Mouse (Mus musculus) small intestine, adult 2 months (tissue): Measurements from ENCODE around the gene Msi1. TPM values are rescaled to one million over a fixed set of nuclear protein-coding genes. Genes with fewer than 3 reads are reported as not detected.

Source experiments
- H3K27ac ChIP-seq: fragments of 200-500 bp; 2 replicates; pipeline ENCODE4 v1.5.1; 2012; ENCODE audit warnings: low read depth, low read length, control low read depth, inconsistent platforms; ENCODE audit not compliant: insufficient read depth
- H3K27me3 ChIP-seq: fragments of 200-500 bp; 2 replicates; pipeline ENCODE4 v1.6.1; 2012; ENCODE audit warnings: mild to moderate bottlenecking, moderate library complexity, low read length, inconsistent platforms; ENCODE audit not compliant: control insufficient read depth, insufficient read depth
- H3K36me3 ChIP-seq: fragments of 200-500 bp; 2 replicates; pipeline ENCODE4 v1.6.1; 2012; ENCODE audit warnings: mild to moderate bottlenecking, low read length, control low read depth, inconsistent platforms; ENCODE audit not compliant: control insufficient read depth, insufficient read depth
- H3K4me1 ChIP-seq: fragments of 200-500 bp; 2 replicates; pipeline ENCODE4 v1.6.1; 2012; ENCODE audit warnings: low read length, inconsistent platforms, mixed read lengths; ENCODE audit not compliant: control insufficient read depth, insufficient read depth, insufficient read length
- H3K4me3 ChIP-seq: fragments of 200-500 bp; 2 replicates; pipeline ENCODE4 v1.5.1; 2012; ENCODE audit warnings: low read depth, mild to moderate bottlenecking, control low read depth, inconsistent platforms, low read length, moderate library complexity
- CTCF ChIP-seq: fragments of 200-500 bp; IDR thresholded peaks from 2 replicates; pipeline ENCODE4 v1.5.1; 2012; ENCODE audit warnings: low read depth, mild to moderate bottlenecking, control low read depth, inconsistent platforms, low read length, moderate library complexity, mixed read lengths; ENCODE audit not compliant: insufficient replicate concordance, insufficient read length; ENCODE audit errors: extremely low read depth
- POLR2A ChIP-seq: fragments of 200-500 bp; IDR thresholded peaks from 2 replicates; pipeline ENCODE4 v1.6.1; 2012; ENCODE audit warnings: low read depth, mild to moderate bottlenecking, control low read depth, inconsistent platforms, low read length, moderate library complexity
- WGBS: fragments of 180-500 bp; shearing (Covaris S2); methylation state at CpG from one replicate; pipeline ENCODE4 v1.1.7; 2018; 5-methylcytosine and 5-hydroxymethylcytosine counted together
- polyA plus RNA-seq: library from polyadenylated mRNA; depleted of rRNA; stranded (reverse); fragments of >200 nt; gene quantifications from 2 replicates; pipeline ENCODE4 v1.2.3, GENCODE M21; 2012; rRNA removed

Msi1 gene
- polyA plus RNA-seq: 4.6 and 9.0 TPM in 2 replicates

DNA sequence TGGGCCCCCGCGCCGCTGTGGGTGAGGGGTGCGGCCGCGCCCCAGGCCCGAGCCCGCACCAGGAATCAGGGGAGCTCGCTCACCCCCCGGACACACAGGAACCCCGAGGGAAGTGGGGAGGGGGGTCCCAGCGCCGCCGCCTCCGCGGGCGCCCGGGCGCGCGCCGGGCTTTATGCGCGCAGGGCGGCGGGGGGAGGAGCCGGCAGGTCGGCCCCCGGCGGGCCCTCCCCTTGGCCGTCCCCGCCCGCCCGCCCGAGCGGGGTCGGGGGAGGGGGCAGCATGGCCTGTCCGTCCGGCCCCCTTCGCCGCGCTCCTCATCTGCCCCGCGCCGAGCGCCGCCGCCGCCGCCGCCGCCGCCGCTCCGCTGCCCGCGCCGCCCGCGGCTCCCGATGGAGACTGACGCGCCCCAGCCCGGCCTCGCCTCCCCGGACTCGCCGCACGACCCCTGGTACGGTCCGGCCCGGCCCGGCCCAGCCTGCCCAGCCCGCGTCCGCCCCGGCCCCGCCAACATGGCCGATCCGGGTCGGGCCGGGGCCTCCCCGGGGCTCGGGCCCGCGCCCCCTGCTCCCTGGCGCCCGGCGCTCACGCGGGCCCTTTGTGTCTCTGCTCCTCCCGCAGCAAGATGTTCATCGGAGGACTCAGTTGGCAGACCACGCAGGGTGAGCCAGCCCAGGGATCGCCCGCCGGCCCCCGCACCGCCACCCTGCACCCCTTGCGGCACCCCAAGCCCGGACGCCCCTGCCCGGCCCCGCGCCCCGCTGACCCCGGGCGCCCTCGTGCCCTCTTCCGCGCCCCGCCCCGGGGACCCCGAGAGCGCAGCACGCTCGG is at the start of gene Msi1:
TSS of gene Msi1 (plus strand) at position 241 of the 828 bp plus-strand sequence.
- Histone ChIP-seq H3K4me1 (peaks cover 8% of the 10 kb centered on the region), H3K27ac (no peak within 1 kb of the TSS), H3K27me3 (peaks cover 27% of the 10 kb centered on the region), H3K36me3 (no peaks in the 10 kb centered on the region), H3K4me3 (peak within 1 kb of the TSS; percentile 64)
- 2% methylated on average over 96 of the region's 117 CpGs for WGBS
- TF ChIP-seq POLR2A (no peak), CTCF (no peak)

DNA sequence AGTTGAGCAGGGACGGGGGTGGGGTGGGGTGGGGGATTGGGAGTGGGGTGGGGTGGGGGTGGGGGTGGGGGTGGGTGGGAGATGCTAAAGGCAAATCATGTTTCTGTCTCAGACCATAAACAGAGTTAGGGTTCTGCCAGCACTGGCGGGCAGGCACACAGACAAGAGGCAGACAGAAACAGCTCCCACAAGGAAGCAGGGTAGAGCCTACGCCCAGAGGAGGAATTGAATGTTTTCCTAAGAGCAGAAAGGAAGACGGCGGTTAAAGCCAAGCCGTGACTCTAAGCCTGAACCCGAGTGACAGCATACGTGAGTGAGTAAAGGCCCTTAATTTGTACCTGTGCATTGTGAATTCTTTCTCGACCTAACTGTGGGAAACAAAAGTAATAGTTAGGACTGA is 37.5 kb upstream of the Msi1 start:
- Histone ChIP-seq H3K4me1 (no peaks in the 10 kb centered on the region), H3K4me3 (no peak overlapping the region), H3K27me3 (peaks cover 6% of the 10 kb centered on the region), H3K36me3 (no peaks in the 10 kb centered on the region), H3K27ac (no peak overlapping the region)
- TF ChIP-seq CTCF (no peak), POLR2A (no peak)
- 43% methylated on average over 9 of the region's 9 CpGs for WGBS

DNA sequence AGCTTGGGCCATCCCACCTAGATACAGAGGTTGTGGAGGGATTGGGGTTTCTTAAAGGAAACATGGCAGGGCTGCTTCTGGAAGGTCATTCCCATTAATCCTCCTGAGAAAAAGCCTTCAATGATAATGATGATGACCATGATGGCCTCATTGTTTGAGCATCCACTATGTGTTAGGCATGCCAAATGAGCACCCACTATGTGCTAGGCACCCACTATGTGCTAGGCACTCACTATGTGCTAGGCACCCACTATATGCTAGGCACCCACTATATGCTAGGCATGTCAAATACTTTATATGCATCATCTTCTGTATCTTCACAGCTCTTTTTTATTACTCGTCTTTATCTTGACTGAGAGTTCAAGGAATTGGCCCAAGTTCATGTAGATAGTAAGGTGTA is 36.4 kb upstream of the Msi1 start:
- Histone ChIP-seq H3K27ac (no peak overlapping the region), H3K4me1 (no peaks in the 10 kb centered on the region), H3K27me3 (peaks cover 15% of the 10 kb centered on the region), H3K4me3 (no peak overlapping the region), H3K36me3 (no peaks in the 10 kb centered on the region)
- 38% methylated on average over 1 of the region's 1 CpGs for WGBS
- TF ChIP-seq POLR2A (no peak), CTCF (no peak)

DNA sequence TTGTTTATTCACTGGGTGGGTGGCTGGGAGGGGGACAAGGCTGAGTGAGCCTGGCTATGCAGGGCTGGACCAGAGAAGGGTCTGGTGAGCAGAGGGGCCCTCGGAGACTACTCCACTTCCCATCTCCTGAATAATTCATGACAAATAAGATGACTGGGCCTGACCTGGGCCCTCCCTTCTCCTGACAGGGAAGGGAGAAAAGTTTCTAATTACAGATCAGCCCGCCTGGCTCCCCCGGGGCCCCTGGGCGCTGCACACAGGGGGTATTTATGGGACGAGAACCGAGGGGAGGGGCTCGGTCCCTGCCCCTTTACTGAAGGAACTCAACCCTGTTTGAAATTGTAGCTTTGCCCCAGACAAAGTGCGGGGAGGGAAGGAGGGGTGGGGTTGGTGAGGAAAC is 35.2 kb upstream of the Msi1 start:
- Histone ChIP-seq H3K27me3 (peaks cover 21% of the 10 kb centered on the region), H3K36me3 (no peaks in the 10 kb centered on the region), H3K4me3 (no peak overlapping the region), H3K27ac (no peak overlapping the region), H3K4me1 (peaks cover 4% of the 10 kb centered on the region)
- TF ChIP-seq CTCF (no peak), POLR2A (no peak)
- 19% methylated on average over 8 of the region's 8 CpGs for WGBS

DNA sequence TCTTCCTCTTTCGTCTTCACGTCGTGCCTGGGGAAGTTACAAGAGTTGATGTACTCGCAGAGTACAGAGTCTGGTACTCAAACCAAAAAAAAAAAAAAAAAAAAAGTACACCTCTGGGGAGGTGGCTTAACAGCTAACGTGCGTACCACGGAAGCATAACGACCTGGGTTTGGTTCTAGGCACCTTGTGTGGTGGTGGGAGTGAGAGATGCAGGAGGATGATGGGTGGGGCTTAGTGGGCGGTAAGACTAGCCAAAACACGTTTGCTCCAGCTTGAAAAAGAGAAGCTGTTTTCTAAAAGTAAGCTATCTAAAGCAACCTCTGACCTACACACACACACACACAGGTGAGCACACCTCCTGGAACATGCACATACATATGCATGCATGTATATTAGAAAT is 34.6 kb upstream of the Msi1 start:
- TF ChIP-seq CTCF (no peak), POLR2A (no peak)
- WGBS: 23% methylated on average over 10 of the region's 10 CpGs

DNA sequence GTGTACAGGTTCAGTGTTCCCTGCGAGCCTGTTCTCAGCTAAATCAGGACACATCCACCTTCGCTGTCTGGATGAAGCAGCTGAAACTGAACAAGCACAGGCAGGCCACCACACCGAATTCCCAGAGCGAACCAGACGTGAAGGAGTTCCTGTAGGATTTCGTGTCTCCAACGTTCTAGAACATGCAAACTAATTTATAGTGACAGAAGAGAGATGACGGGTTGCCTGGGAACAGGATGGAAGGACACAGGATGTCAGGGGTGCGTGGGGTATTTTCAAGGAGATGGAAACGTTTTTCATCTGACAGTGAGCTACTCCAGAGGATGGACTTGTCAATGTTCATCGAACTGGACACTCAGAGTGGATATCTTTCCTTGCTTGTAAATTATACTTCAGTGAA is 32.7 kb upstream of the Msi1 start:
- no peaks in the 10 kb centered on the region for H3K36me3 ChIP-seq
- WGBS: 75% methylated on average over 11 of the region's 11 CpGs
- no peak for TF ChIP-seq CTCF
- TF ChIP-seq POLR2A: no peak
- H3K4me3 ChIP-seq: no peak overlapping the region
- peaks cover 4% of the 10 kb centered on the region for H3K4me1 ChIP-seq
- H3K27ac ChIP-seq: no peak overlapping the region
- peaks cover 21% of the 10 kb centered on the region for H3K27me3 ChIP-seq

More for the DNA sequence above, 34.6 kb upstream of the Msi1 start:
- Histone ChIP-seq H3K27ac (no peak overlapping the region), H3K4me1 (peaks cover 4% of the 10 kb centered on the region), H3K4me3 (no peak overlapping the region), H3K27me3 (peaks cover 21% of the 10 kb centered on the region), H3K36me3 (no peaks in the 10 kb centered on the region)
